Mouse (Mus musculus) ES-E14 (cell line): ENCODE measurements at regions not wholly inside any gene's neighbourhood (a gene's known extent, or its start where the extent isn't known, plus 50 kb on each side); places are given as distances from the start of the nearest gene placed in this dataset.

Experiments used
- DNase-seq: peaks from one replicate; pipeline ENCODE4 v3.0.0-alpha.2; 2013; ENCODE audit warnings: low read depth, low spot score
- H3K27ac ChIP-seq: 2 replicates; pipeline ENCODE4 v1.5.1; 2012; ENCODE audit warnings: low read depth, mild to moderate bottlenecking, low read length, moderate library complexity, mixed read lengths; ENCODE audit not compliant: poor library complexity, insufficient read depth, severe bottlenecking
- H3K36me3 ChIP-seq: 2 replicates; pipeline ENCODE4 v1.6.1; 2012; ENCODE audit warnings: mild to moderate bottlenecking, low read length, moderate library complexity, mixed read lengths; ENCODE audit not compliant: control insufficient read depth, poor library complexity, insufficient read depth, severe bottlenecking
- H3K4me1 ChIP-seq, 2 experiments: fragments of 150-350 bp in 1 of 2; sonication (generic) in 1 of 2; 2 replicates each; pipeline ENCODE4 v1.6.1; 2012; ENCODE audit warnings: low read length in 2 of 2, mild to moderate bottlenecking in 1 of 2, mixed read lengths in 1 of 2; ENCODE audit not compliant: control insufficient read depth in 2 of 2, insufficient read depth in 2 of 2, poor library complexity in 1 of 2
- H3K4me3 ChIP-seq, 2 experiments: fragments of 150-350 bp in 1 of 2; sonication (generic) in 1 of 2; 2 replicates each; pipeline ENCODE4 v1.5.1; 2012; ENCODE audit warnings: low read length in 2 of 2, low read depth in 1 of 2, mild to moderate bottlenecking in 1 of 2, mixed read lengths in 1 of 2; ENCODE audit not compliant: insufficient read depth in 1 of 2, poor library complexity in 1 of 2, severe bottlenecking in 1 of 2
- H3K9ac ChIP-seq: 2 replicates; pipeline ENCODE4 v1.6.1; 2012; ENCODE audit warnings: low read depth, mild to moderate bottlenecking, low read length, mixed read lengths; ENCODE audit not compliant: poor library complexity, insufficient read depth, severe bottlenecking
- H3K9me3 ChIP-seq: fragments of 150-350 bp; sonication (generic); 2 replicates; pipeline ENCODE4 v1.6.1; 2012; ENCODE audit warnings: low read depth, mild to moderate bottlenecking, low read length; ENCODE audit not compliant: control insufficient read depth, insufficient read depth
- CHD2 ChIP-seq: IDR thresholded peaks from 2 replicates; pipeline ENCODE4 v1.6.1; 2014; ENCODE audit warnings: mild to moderate bottlenecking, low read depth, low read length, inconsistent platforms
- HCFC1 ChIP-seq: IDR thresholded peaks from 2 replicates; pipeline ENCODE4 v1.6.1; 2012; ENCODE audit warnings: low read length, inconsistent platforms, borderline replicate concordance; ENCODE audit not compliant: insufficient read depth
- MAFK ChIP-seq: IDR thresholded peaks from 2 replicates; pipeline ENCODE4 v1.6.1; 2014; ENCODE audit warnings: mild to moderate bottlenecking, low read depth, low read length, inconsistent platforms; ENCODE audit not compliant: insufficient read depth
- ZC3H11A ChIP-seq: IDR thresholded peaks from 2 replicates; pipeline ENCODE4 v1.6.1; 2012; ENCODE audit warnings: low read depth, mild to moderate bottlenecking, inconsistent platforms, low read length, borderline replicate concordance
- ZNF384 ChIP-seq: IDR thresholded peaks from 2 replicates; pipeline ENCODE4 v1.6.1; 2012; ENCODE audit warnings: low read depth, low read length, inconsistent platforms
- in situ Hi-C, 2 experiments: fragments of 600-800 bp; cut with MboI; formaldehyde crosslinking; loops; one replicate each; pipeline ENCODE4 v1.15.1; 2025; ENCODE audit warnings: low sequenced_read_pairs in 2 of 2, inconsistent platforms in 1 of 2; ENCODE audit not compliant: unreplicated experiment in 2 of 2

DNA sequence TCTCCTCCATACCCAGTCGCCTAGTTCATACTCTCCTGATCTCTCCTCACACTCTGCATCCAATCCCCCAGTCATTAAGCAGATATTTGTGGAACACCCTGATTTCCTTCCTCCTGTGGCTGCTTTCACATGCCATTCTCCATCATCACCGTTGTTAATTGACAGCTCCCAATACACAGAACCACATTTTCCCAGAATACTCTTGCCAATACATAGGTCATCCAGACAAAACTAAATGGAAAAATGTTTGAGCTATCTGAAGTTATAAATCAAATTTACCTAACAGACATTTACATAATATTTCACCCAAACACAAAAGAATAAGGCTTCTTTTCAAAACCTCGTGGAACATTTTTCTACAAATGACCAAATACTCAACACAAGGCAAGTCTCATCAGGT lies 992.7 kb downstream of the Slc22a22 start:
- no peak for DNase-seq
- Histone ChIP-seq H3K27ac (no peak overlapping the region), H3K4me3 (no peak overlapping the region), H3K9me3 (no peaks in the 10 kb centered on the region), H3K9ac (no peak overlapping the region), H3K4me1 (peaks cover 0 to 1% of the 10 kb centered on the region in 2 experiments; a peak in 1 of 4 replicates), H3K36me3 (no peaks in the 10 kb centered on the region)
- in situ Hi-C loops: no loop called here
- TF ChIP-seq CHD2 (no peak), ZNF384 (no peak), ZC3H11A (no peak), MAFK (no peak), HCFC1 (no peak)

DNA sequence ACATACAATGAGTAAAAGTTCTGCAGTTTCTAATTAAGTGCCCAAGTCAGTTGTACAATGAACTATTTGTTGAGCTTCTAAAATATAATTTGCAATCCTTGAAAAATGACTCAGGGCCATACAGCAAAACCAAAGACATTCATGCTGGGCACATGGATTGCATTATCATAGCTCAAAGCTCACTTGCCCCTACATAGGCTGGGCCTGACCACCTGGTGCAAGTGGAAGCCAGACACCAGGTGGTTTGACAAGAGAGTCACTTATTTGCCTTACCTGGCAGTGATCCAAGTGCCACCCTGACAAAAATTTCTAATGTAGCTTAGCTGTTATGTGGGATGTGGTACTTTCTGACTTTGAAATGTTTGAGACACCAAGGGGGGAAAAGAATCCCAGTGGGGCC lies 997.7 kb downstream of the Slc22a22 start:
- in situ Hi-C loops: no loop called here
- H3K27ac ChIP-seq: no peak overlapping the region
- DNase-seq: no peak
- H3K4me1 ChIP-seq: no peaks in the 10 kb centered on the region
- no peak for TF ChIP-seq ZNF384
- no peak for TF ChIP-seq ZC3H11A
- no peak for TF ChIP-seq MAFK
- TF ChIP-seq CHD2: no peak
- TF ChIP-seq HCFC1: no peak
- H3K9ac ChIP-seq: no peak overlapping the region
- H3K36me3 ChIP-seq: no peaks in the 10 kb centered on the region
- H3K4me3 ChIP-seq: no peak overlapping the region
- H3K9me3 ChIP-seq: no peaks in the 10 kb centered on the region

GRCm38 (mm10) chr15:56479015-56479414 lies 998.4 kb downstream of the Slc22a22 start:
- no peaks in the 10 kb centered on the region for H3K36me3 ChIP-seq
- H3K9me3 ChIP-seq: no peaks in the 10 kb centered on the region
- no peak overlapping the region for H3K27ac ChIP-seq
- TF ChIP-seq MAFK: no peak
- no peak for TF ChIP-seq ZNF384
- TF ChIP-seq HCFC1: no peak
- no peak for TF ChIP-seq ZC3H11A
- TF ChIP-seq CHD2: no peak
- no peak overlapping the region for H3K9ac ChIP-seq
- in situ Hi-C loops: no loop called here
- H3K4me3 ChIP-seq: no peak overlapping the region
- no peaks in the 10 kb centered on the region for H3K4me1 ChIP-seq
- no peak for DNase-seq

DNA sequence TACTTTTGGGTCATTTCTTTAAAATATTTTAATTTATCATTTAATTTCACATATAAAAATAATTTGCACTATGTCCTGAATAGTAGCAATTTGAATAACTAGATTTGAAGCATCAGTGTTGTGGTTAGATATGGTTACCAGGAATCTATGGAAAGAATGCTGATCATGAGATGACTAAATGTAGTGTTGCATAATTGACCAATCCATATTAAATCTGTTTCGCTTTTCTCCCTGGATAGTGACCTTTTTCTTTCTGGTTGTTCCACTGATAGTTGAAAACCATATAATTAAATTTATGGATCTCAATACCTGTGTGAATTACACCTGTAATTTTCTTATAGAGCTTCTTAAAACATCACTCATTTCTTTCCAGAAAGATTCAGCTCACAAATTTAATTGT lies 1003.7 kb downstream of the Slc22a22 start:
- in situ Hi-C loops: no loop called here

DNA sequence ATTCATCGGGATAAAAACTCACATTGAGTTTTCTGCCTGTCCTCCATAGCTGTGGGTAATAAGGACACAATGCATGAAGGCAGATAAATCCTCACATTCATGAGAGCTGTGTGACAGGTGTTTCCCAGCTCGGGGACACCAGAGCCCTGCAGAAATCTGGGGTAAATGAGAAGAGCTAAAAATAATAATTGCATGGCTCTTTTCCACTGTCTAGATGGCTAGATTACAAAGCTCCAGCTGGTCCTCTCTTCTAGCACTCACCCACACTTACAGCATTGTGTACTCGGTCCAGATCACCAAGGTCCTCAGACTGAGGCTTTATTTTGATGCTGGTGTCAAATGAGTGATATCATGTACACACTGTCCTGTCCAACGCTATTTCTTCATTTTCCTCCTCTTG lies 1025.5 kb downstream of the Slc22a22 start:
- H3K4me3 ChIP-seq: no peak overlapping the region
- H3K36me3 ChIP-seq: no peaks in the 10 kb centered on the region
- TF ChIP-seq ZNF384 (no peak), MAFK (no peak), ZC3H11A (no peak), CHD2 (no peak), HCFC1 (no peak)
- H3K4me1 ChIP-seq: no peaks in the 10 kb centered on the region
- no peak overlapping the region for H3K27ac ChIP-seq
- in situ Hi-C loops: no loop called here
- H3K9me3 ChIP-seq: no peaks in the 10 kb centered on the region
- no peak for DNase-seq
- no peak overlapping the region for H3K9ac ChIP-seq

More for the DNA sequence above, 1003.7 kb downstream of the Slc22a22 start:
- Histone ChIP-seq H3K9me3 (no peaks in the 10 kb centered on the region), H3K4me1 (no peaks in the 10 kb centered on the region), H3K36me3 (no peaks in the 10 kb centered on the region), H3K9ac (no peak overlapping the region), H3K27ac (no peak overlapping the region), H3K4me3 (no peak overlapping the region)
- no peak for DNase-seq
- TF ChIP-seq CHD2 (no peak), MAFK (no peak), ZNF384 (no peak), ZC3H11A (no peak)
